Mouse (Mus musculus) forebrain, postnatal 0 days (tissue): ENCODE measurements at regions not wholly inside any gene's neighbourhood (a gene's known extent, or its start where the extent isn't known, plus 50 kb on each side); places are given as distances from the start of the nearest gene placed in this dataset.
A peak's percentile ranks its signal among the peaks of the same experiment; 100 is the strongest.

ENCODE experiments used
- ATAC-seq: fragments of 200-750 bp; cut with Nextera tagmentation; 2 replicates; pipeline ENCODE4 v1.8.0; 2017; ENCODE audit warnings: mild to moderate bottlenecking, moderate library complexity
- DNase-seq: peaks from one replicate; pipeline ENCODE4 v3.0.0-alpha.2; 2015
- H3K27ac ChIP-seq: fragments of 300-500 bp; sonication (generic); 2 replicates; pipeline ENCODE4 v1.5.1; 2014; ENCODE audit warnings: low read depth, mild to moderate bottlenecking, antibody characterized with exemption, low read length, moderate library complexity, mixed read lengths
- H3K27me3 ChIP-seq: fragments of 300-500 bp; sonication (generic); 2 replicates; pipeline ENCODE4 v1.6.1; 2014; ENCODE audit warnings: mild to moderate bottlenecking, low read length, mixed read lengths; ENCODE audit not compliant: insufficient read depth
- H3K36me3 ChIP-seq: fragments of 300-500 bp; sonication (generic); 2 replicates; pipeline ENCODE4 v1.6.1; 2014; ENCODE audit warnings: mild to moderate bottlenecking, moderate library complexity; ENCODE audit not compliant: insufficient read depth
- H3K4me1 ChIP-seq: fragments of 300-500 bp; sonication (generic); 2 replicates; pipeline ENCODE4 v1.6.1; 2014; ENCODE audit warnings: antibody characterized with exemption; ENCODE audit not compliant: insufficient read depth
- H3K4me2 ChIP-seq: fragments of 300-500 bp; sonication (generic); 2 replicates; pipeline ENCODE4 v1.6.1; 2014; ENCODE audit warnings: low read depth, mild to moderate bottlenecking, moderate library complexity
- H3K4me3 ChIP-seq: fragments of 300-500 bp; sonication (generic); 2 replicates; pipeline ENCODE4 v1.5.1; 2014; ENCODE audit warnings: low read depth, low read length, mixed read lengths
- H3K9ac ChIP-seq: fragments of 300-500 bp; sonication (generic); 2 replicates; pipeline ENCODE4 v1.6.1; 2014; ENCODE audit warnings: mild to moderate bottlenecking
- H3K9me3 ChIP-seq: fragments of 300-500 bp; sonication (generic); 2 replicates; pipeline ENCODE4 v1.6.1; 2016; ENCODE audit warnings: low read length
- CTCF ChIP-seq: sonication (generic); IDR thresholded peaks from 2 replicates; pipeline ENCODE4 v1.5.1; 2016; ENCODE audit warnings: antibody characterized with exemption, control low read depth, low read depth
- WGBS: fragments of 180-500 bp; shearing (Covaris S2); extraction: QIAGEN DNeasy Blood & Tissue Kit; methylation state at CpG from one replicate; pipeline ENCODE4 v1.1.7; 2014; 5-methylcytosine and 5-hydroxymethylcytosine counted together

- no peak for TF ChIP-seq CTCF
- 84% methylated on average over 2 of the region's 2 CpGs for WGBS
Observed at GRCm38 (mm10) chr10:9173509-9173908, 287.6 kb upstream of the Sash1 start.

DNA sequence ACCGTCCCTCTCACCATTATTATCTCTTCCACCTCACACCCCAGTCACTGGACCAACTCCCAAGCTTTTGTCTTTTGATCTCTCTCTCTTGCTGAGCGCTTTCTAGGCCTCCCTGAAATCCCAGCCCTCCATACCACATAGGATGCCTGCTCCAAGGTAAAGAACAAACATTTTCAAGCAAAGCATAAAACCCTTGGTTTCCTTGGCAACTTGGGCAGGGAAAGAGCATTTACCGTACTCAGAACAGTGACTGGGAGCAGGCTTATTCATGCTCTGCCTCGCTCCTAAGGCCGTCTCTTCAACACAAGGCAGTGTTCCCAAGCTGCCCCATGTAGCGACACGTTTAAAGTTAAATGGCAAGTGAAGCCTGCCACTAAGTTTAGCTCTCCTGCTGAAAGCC lies 282.9 kb upstream of the Sash1 start:
- ATAC-seq (peak; percentile 34), DNase-seq (peak; percentile 44)
- H3K36me3 ChIP-seq: no peaks in the 10 kb centered on the region
- H3K4me1 ChIP-seq: no peaks in the 10 kb centered on the region
- no peak overlapping the region for H3K4me3 ChIP-seq
- 36% methylated on average over 7 of the region's 7 CpGs for WGBS
- H3K9me3 ChIP-seq: no peaks in the 10 kb centered on the region
- no peaks in the 10 kb centered on the region for H3K27me3 ChIP-seq
- no peak overlapping the region for H3K27ac ChIP-seq
- no peak overlapping the region for H3K4me2 ChIP-seq
- no peak for TF ChIP-seq CTCF
- no peak overlapping the region for H3K9ac ChIP-seq

More at GRCm38 (mm10) chr10:9173509-9173908, 287.6 kb upstream of the Sash1 start:
- Histone ChIP-seq H3K27me3 (no peaks in the 10 kb centered on the region), H3K9me3 (no peaks in the 10 kb centered on the region), H3K27ac (no peak overlapping the region), H3K4me1 (no peaks in the 10 kb centered on the region), H3K4me2 (no peak overlapping the region), H3K9ac (no peak overlapping the region), H3K36me3 (no peaks in the 10 kb centered on the region), H3K4me3 (no peak overlapping the region)
- ATAC-seq: no peak
- no peak for DNase-seq

DNA sequence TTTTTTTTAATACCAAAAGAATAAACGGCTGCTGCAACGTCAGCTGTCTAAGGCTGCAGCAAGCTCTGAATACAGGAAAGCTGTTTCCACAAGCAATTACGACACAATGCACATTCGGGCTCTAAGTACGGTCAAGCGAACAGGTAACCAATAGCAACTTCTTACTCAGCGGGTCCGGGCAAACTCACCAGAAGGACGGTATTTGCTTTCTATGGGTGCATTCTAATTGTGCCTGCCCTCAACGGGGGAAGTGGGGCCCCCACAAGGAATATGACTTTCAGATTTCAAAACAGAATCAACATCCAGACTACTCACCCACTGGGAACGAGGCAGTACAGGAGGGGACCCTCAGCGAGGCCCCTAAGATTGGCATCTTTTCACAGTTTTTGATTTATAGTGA lies 280.1 kb upstream of the Sash1 start:
- WGBS: 19% methylated on average over 12 of the region's 12 CpGs
- no peaks in the 10 kb centered on the region for H3K9me3 ChIP-seq
- peak; percentile 61 for DNase-seq
- H3K27me3 ChIP-seq: no peaks in the 10 kb centered on the region
- H3K36me3 ChIP-seq: no peaks in the 10 kb centered on the region
- peak overlapping the region; percentile 41 for H3K9ac ChIP-seq
- peak; percentile 80 for ATAC-seq
- no peak for TF ChIP-seq CTCF
- H3K27ac ChIP-seq: no peak overlapping the region
- peak overlapping the region; percentile 50 for H3K4me2 ChIP-seq
- peak overlapping the region; percentile 27 for H3K4me3 ChIP-seq
- H3K4me1 ChIP-seq: no peaks in the 10 kb centered on the region

- ATAC-seq: peak; percentile 19; the same call in 1 of the 2 replicates
- no peaks in the 10 kb centered on the region for H3K36me3 ChIP-seq
- H3K4me1 ChIP-seq: no peaks in the 10 kb centered on the region
- no peak for TF ChIP-seq CTCF
- DNase-seq: no peak
- peak overlapping the region; percentile 27 for H3K4me3 ChIP-seq
- H3K9ac ChIP-seq: peak overlapping the region; percentile 41
- H3K27ac ChIP-seq: no peak overlapping the region
- peak overlapping the region; percentile 50 for H3K4me2 ChIP-seq
- H3K27me3 ChIP-seq: no peaks in the 10 kb centered on the region
- WGBS: 42% methylated on average over 12 of the region's 12 CpGs
- no peaks in the 10 kb centered on the region for H3K9me3 ChIP-seq
Observed at GRCm38 (mm10) chr10:9165598-9165997, 279.7 kb upstream of the Sash1 start.

DNA sequence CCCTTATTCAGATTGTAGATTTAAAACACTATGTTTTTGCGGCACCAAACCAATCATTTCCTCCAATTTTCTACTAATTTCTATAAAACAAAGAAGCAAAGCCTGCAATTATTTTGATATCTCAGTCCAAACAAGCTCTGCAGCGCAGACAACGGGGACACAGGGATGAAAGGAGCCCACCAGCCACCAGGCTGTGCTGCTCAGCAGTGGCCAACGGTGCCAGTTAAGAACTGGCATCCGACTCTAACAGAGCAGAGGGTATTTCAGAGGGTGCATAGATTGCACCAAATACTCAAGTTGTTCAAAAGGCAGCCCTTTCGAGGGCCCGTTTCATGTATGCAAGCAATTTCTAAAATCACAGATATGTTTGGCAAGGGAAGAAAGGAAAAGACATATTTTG lies 278.5 kb upstream of the Sash1 start:
- ATAC-seq (peak; percentile 79), DNase-seq (peak; percentile 70)
- Histone ChIP-seq H3K9me3 (no peaks in the 10 kb centered on the region), H3K36me3 (no peaks in the 10 kb centered on the region), H3K27ac (no peak overlapping the region), H3K4me2 (no peak overlapping the region), H3K4me3 (no peak overlapping the region), H3K4me1 (no peaks in the 10 kb centered on the region), H3K27me3 (no peaks in the 10 kb centered on the region), H3K9ac (no peak overlapping the region)
- WGBS: 44% methylated on average over 7 of the region's 7 CpGs
- peak; percentile 60 for TF ChIP-seq CTCF

DNA sequence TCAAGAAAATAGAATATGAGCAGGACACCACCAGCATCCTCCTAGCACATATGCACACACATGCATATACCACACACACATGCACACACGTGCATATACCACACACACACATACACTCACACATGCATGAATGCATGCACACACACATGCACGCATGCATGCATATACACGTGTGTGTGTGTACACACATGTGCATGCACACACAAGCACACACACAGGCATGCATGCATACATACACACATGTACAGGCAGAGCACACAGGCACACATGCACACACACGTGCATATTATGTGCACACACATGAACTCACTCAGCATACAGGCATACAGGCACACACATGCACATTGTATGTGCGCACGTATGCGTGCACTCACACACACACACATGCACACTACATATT lies 275.7 kb upstream of the Sash1 start:
- TF ChIP-seq CTCF: no peak
- H3K4me2 ChIP-seq: no peak overlapping the region
- no peak overlapping the region for H3K27ac ChIP-seq
- H3K4me1 ChIP-seq: no peaks in the 10 kb centered on the region
- H3K36me3 ChIP-seq: no peaks in the 10 kb centered on the region
- DNase-seq (no peak), ATAC-seq (no peak)
- no peak overlapping the region for H3K4me3 ChIP-seq
- WGBS: 97% methylated on average over 7 of the region's 7 CpGs
- no peaks in the 10 kb centered on the region for H3K27me3 ChIP-seq
- no peak overlapping the region for H3K9ac ChIP-seq
- no peaks in the 10 kb centered on the region for H3K9me3 ChIP-seq

- TF ChIP-seq CTCF: no peak
- Histone ChIP-seq H3K4me1 (no peaks in the 10 kb centered on the region), H3K27ac (no peak overlapping the region), H3K9me3 (no peaks in the 10 kb centered on the region), H3K36me3 (no peaks in the 10 kb centered on the region), H3K9ac (no peak overlapping the region), H3K27me3 (no peaks in the 10 kb centered on the region), H3K4me2 (no peak overlapping the region), H3K4me3 (no peak overlapping the region)
- no peak for ATAC-seq
- no peak for DNase-seq
- WGBS: 43% methylated on average over 10 of the region's 10 CpGs
Observed at GRCm38 (mm10) chr10:9157299-9158215, 271.7 kb upstream of the Sash1 start.
